Mouse (Mus musculus) cerebellum, adult (tissue): ENCODE results near the gene Cd5.

Experiments
- ATAC-seq: cut with Nextera tagmentation; 2 replicates; pipeline ENCODE4 v1.9.2; 2017; ENCODE audit warnings: mild to moderate bottlenecking, moderate library complexity, mixed read lengths; ENCODE audit not compliant: insufficient number of reproducible peaks, low FRiP score, low TSS enrichment

Gene Cd5

GRCm38 (mm10) chr19:10685081-10685480 lies 53.7 kb downstream of the Cd5 start:
- no peak for ATAC-seq

- ATAC-seq: no peak
Observed at GRCm38 (mm10) chr19:10681571-10681970, 57.2 kb downstream of the Cd5 start.

DNA sequence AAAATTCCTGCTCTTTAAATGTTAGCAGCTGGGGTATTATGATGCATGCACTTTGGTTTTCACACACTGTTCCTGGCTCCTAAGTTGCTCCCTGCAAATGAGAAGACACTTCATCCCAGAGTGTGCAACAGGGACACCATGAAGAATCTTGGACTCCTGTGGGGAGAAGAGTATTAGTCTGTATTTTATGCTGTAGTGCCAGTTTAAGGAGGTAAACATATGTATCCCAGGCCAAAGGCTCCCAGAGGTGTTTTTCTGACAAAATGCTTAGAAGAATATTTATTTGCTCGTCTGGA lies 60.1 kb downstream of the Cd5 start:
- no peak for ATAC-seq

DNA sequence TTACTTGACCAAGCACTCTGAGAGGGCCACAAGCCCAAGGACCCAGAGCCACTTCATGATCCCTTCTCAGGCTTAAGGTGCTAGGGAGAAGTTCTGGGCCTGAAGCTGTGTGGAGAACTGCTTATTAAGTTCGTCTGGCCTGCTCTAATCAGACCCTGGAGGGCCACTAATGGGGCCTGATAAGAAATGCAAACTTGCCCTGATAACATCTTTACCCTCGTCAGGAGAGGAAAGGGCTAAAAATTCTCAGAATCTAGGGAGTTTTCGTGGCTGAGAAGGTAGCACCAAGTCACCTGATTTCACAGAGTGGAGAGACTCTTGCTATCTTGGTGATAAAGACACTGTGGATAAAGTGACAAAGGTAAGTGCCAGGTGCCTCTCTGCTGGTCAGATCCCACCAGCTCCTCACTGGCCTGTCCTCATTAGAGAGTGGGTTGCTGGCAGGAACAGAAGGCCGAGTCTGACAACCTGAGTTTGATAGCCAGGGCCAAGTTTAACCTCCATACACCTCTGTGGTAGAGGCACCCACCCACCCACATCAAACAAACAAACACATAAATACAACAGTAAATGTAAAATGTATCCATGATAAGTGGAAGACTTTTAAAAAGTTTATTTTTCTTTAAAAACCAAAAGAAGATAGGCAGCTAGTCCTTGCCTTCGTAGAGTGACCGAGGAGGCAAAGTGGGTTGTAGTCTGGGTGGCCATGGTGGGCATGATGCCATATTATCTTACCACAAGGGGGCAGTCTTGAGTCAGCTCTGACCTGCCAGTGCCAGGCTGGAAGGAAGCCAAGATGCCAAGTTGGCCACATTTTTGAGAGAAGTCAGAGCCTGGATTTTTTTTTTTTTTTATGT lies 60.7 kb downstream of the Cd5 start, which contains the start of gene Pga5:
Gene Pga5 (minus strand): TSS at position 157 of the 857 bp plus-strand sequence.
- no peak for ATAC-seq

DNA sequence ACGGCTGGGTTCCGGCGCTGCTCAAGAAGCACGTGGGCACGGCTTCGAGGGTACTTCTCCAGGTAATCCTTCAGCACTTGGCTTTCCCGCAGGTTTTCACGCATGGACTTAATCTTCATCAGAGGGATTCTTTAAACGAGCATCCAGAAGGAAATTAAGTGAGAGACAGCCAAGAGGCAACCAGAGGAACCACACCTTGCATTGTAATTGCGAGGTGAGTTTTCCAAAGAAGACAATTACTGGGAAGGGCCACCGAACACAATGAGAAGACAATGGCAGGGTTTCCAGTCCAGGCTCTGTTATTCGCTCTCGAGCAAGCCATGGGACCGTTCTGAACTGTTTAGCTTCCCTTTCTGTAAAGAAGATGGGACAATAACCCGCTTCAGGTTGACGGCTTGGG lies 62.1 kb downstream of the Cd5 start:
- ATAC-seq: no peak

GRCm38 (mm10) chr19:10673275-10673674 lies 65.5 kb downstream of the Cd5 start:
- no peak for ATAC-seq

DNA sequence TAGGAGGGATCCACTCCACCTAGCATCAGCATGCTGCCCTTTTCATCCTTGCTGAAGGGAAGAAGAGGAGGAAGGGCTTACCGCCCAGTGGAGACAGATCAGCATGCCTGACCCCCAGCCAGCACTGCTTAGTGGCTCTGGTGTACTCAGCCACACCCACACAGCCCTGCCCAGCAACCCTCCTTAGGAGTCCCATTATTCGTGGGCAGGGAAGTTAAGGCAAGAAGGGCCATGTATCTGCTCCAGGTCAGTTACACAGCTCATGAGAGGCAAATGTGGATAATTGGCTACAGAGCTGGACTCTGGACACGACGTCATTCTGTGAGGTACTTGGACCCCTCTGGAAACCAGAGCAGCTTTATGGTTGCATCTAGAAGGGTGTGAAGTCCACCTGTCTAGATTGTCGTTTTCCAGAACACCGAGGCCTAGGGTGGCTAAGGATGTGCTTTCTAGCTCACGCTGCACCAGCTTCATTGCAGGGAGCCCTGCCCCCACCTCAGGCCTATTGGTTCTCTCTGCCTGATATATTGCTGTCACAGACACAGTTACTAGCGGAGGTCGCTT lies 66.9 kb downstream of the Cd5 start:
- no peak for ATAC-seq

GRCm38 (mm10) chr19:10671319-10671718 lies 67.5 kb downstream of the Cd5 start:
- ATAC-seq: no peak
